Mouse (Mus musculus): ENCODE data around the gene Khdrbs1. TPM values are rescaled to one million over a fixed set of nuclear protein-coding genes. Genes with fewer than 3 reads are reported as not detected.
A peak's percentile ranks its signal among the peaks of the same experiment; 100 is the strongest.
"Not testable (repeated sequence)": the region's sequence is repeated elsewhere in the genome, so short reads cannot be mapped to it uniquely, and the experiment has no call there.

Khdrbs1 gene
- polyA plus RNA-seq, 1 experiment from 2014 or later: 154 TPM

- no peaks in the 10 kb centered on the region for H3K27me3 ChIP-seq (ENCODE audit: control insufficient read depth, insufficient read depth, low read length)
- peaks cover 23% of the 10 kb centered on the region for H3K4me1 ChIP-seq (ENCODE audit: control insufficient read depth, insufficient read depth, low read length)
- peak; percentile 95 for DNase-seq
- WGBS: 2% methylated on average over 11 of the region's 11 CpGs
- H3K9ac ChIP-seq (replicated peaks; ENCODE audit: low read length): peak overlapping the region; percentile 34
- H3K27ac ChIP-seq (replicated peaks; ENCODE audit: low read depth, low read length): peak overlapping the region; percentile 85
- no peaks in the 10 kb centered on the region for H3K9me3 ChIP-seq (ENCODE audit: control insufficient read depth, low read length)
- ATAC-seq (ENCODE audit: low FRiP score, low TSS enrichment): peak; percentile 84
- peak overlapping the region; percentile 31 for H3K4me2 ChIP-seq (ENCODE audit: low read length)
- peaks cover 39% of the 10 kb centered on the region for H3K36me3 ChIP-seq (ENCODE audit: control insufficient read depth, insufficient read depth, low read length)
- 0 out of 2 replicates have a peak overlapping the region, but pooled peaks have one; percentile 3 for H3K4me3 ChIP-seq (replicated peaks; ENCODE audit: low read depth, low read length)
Measured at GRCm38 (mm10) chr4:129702454-129702853, 39.6 kb downstream of the Khdrbs1 start.

- Histone ChIP-seq H3K4me1 (ENCODE audit: control insufficient read depth, insufficient read depth, low read length) (peaks cover 26% of the 10 kb centered on the region), H3K36me3 (ENCODE audit: control insufficient read depth, insufficient read depth, low read length) (peaks cover 36% of the 10 kb centered on the region), H3K9ac (replicated peaks; ENCODE audit: low read length) (peak overlapping the region; percentile 34), H3K27me3 (ENCODE audit: control insufficient read depth, insufficient read depth, low read length) (no peaks in the 10 kb centered on the region), H3K27ac (replicated peaks; ENCODE audit: low read depth, low read length) (peak overlapping the region; percentile 85), H3K4me3 (replicated peaks; ENCODE audit: low read depth, low read length) (0 out of 2 replicates have a peak overlapping the region, but pooled peaks have one; percentile 3), H3K9me3 (ENCODE audit: control insufficient read depth, low read length) (no peaks in the 10 kb centered on the region), H3K4me2 (ENCODE audit: low read length) (peak overlapping the region; percentile 31)
- DNase-seq (peak; percentile 95), ATAC-seq (ENCODE audit: low FRiP score, low TSS enrichment) (peak; percentile 14)
- 45% methylated on average over 17 of the region's 17 CpGs for WGBS
Measured at GRCm38 (mm10) chr4:129701503-129702377, 40.4 kb downstream of the Khdrbs1 start.

GRCm38 (mm10) chr4:129700661-129701060 is 41.4 kb downstream of the Khdrbs1 start:
- peak overlapping the region; percentile 54 for H3K27ac ChIP-seq (replicated peaks; ENCODE audit: low read depth, low read length)
- not testable (repeated sequence) for DNase-seq
- 93% methylated on average over 6 of the region's 6 CpGs for WGBS

GRCm38 (mm10) chr4:129700216-129700615 is 41.9 kb downstream of the Khdrbs1 start:
- H3K4me1 ChIP-seq (ENCODE audit: control insufficient read depth, insufficient read depth, low read length): peaks cover 31% of the 10 kb centered on the region
- DNase-seq (no peak), ATAC-seq (ENCODE audit: low FRiP score, low TSS enrichment) (no peak)
- WGBS: 89% methylated on average over 1 of the region's 1 CpGs
- H3K9ac ChIP-seq (replicated peaks; ENCODE audit: low read length): no peak overlapping the region
- peaks cover 22% of the 10 kb centered on the region for H3K36me3 ChIP-seq (ENCODE audit: control insufficient read depth, insufficient read depth, low read length)
- H3K4me3 ChIP-seq (replicated peaks; ENCODE audit: low read depth, low read length): no peak overlapping the region
- no peak overlapping the region for H3K4me2 ChIP-seq (ENCODE audit: low read length)
- H3K27me3 ChIP-seq (ENCODE audit: control insufficient read depth, insufficient read depth, low read length): no peaks in the 10 kb centered on the region
- H3K9me3 ChIP-seq (ENCODE audit: control insufficient read depth, low read length): no peaks in the 10 kb centered on the region
- no peak overlapping the region for H3K27ac ChIP-seq (replicated peaks; ENCODE audit: low read depth, low read length)

More at GRCm38 (mm10) chr4:129700661-129701060, 41.4 kb downstream of the Khdrbs1 start:
- H3K9ac ChIP-seq (replicated peaks; ENCODE audit: low read length); H3K9me3 ChIP-seq (ENCODE audit: control insufficient read depth, low read length); H3K4me3 ChIP-seq (replicated peaks; ENCODE audit: low read depth, low read length); H3K4me2 ChIP-seq (ENCODE audit: low read length); ATAC-seq (ENCODE audit: low FRiP score, low TSS enrichment); H3K27me3 ChIP-seq (ENCODE audit: control insufficient read depth, insufficient read depth, low read length): not testable (repeated sequence)
- Histone ChIP-seq H3K36me3 (ENCODE audit: control insufficient read depth, insufficient read depth, low read length) (peaks cover 26% of the 10 kb centered on the region), H3K4me1 (ENCODE audit: control insufficient read depth, insufficient read depth, low read length) (peaks cover 26% of the 10 kb centered on the region)

DNA sequence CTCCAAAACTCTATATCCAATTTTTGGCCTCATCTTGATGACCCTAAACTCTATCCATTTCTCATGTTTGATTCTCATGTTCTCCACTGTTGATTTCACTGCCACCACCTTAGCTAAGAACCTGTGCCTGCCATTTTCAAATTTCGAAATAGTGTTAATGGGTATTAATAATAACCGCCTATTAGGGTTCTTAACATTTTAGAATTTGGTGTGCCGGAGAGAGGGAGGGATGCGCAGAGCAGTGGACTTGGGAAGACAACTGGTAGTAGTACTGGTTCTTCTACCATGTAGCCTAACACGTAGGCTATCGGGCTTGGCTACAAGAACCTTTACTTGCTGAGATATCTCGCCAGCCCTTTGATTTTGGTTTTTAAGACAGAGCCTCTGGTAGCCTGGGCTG is 44.9 kb downstream of the Khdrbs1 start:
- peaks cover 21% of the 10 kb centered on the region for H3K36me3 ChIP-seq (ENCODE audit: control insufficient read depth, insufficient read depth, low read length)
- H3K27me3 ChIP-seq (ENCODE audit: control insufficient read depth, insufficient read depth, low read length): no peaks in the 10 kb centered on the region
- H3K4me1 ChIP-seq (ENCODE audit: control insufficient read depth, insufficient read depth, low read length): peaks cover 22% of the 10 kb centered on the region
- no peaks in the 10 kb centered on the region for H3K9me3 ChIP-seq (ENCODE audit: control insufficient read depth, low read length)
- 81% methylated on average over 7 of the region's 7 CpGs for WGBS
- ATAC-seq (ENCODE audit: low FRiP score, low TSS enrichment): no peak
- peak overlapping the region; percentile 73 for H3K9ac ChIP-seq (replicated peaks; ENCODE audit: low read length)
- H3K27ac ChIP-seq (replicated peaks; ENCODE audit: low read depth, low read length): peak overlapping the region; percentile 98
- DNase-seq: peak; percentile 49
- H3K4me3 ChIP-seq (replicated peaks; ENCODE audit: low read depth, low read length): peak overlapping the region; percentile 65
- peak overlapping the region; percentile 66 for H3K4me2 ChIP-seq (ENCODE audit: low read length)

DNA sequence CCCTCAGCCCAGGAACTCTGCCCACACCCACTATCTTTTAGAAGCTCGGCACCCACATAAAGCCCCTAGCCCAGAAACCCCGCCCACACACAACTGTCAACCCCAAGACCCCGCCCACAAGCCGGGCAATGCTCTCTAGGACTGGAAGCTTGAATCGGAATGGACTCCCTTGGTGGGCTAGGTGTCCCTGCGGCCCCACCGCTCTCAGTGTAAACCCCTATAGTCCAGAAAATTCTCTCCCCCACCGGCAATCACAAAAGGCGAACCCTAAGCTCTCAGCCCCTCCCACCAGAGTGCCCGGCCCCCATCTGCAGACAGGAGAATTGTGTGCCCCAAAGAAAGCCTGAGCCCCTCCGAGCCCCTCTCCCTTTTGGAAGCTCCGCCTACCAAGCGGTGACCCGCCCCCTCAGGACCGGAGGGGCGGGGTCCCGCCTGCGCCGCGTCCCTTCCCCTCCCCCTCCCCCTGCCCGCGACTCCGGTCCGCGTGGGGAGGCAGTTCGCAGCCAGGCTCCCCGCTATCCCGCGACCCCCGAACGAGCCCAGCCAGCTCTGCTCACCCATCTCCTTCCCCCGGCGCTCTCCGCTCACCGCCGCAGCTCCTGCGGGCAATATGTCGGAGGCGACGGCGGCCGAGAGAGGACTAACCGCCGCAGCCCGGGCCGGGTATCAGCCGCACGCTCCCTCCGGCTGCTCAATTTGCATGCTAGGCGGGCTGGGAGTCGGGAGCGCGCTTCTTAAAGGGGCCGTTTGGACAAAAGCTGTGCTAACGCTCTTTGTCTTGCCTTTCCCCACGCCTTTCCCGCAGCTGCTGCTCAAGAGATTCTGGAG is 45.7 kb downstream of the Khdrbs1 start, which contains the start of gene Tmem39b:
Gene Tmem39b, minus strand, starts transcription at position 681 of the 828 bp plus-strand sequence.
- peak; percentile 97 for DNase-seq
- Histone ChIP-seq H3K4me1 (ENCODE audit: control insufficient read depth, insufficient read depth, low read length) (peaks cover 15% of the 10 kb centered on the region), H3K27ac (replicated peaks; ENCODE audit: low read depth, low read length) (peak within 1 kb of the TSS; percentile 98), H3K4me3 (replicated peaks; ENCODE audit: low read depth, low read length) (peak within 1 kb of the TSS; percentile 65), H3K9me3 (ENCODE audit: control insufficient read depth, low read length) (no peaks in the 10 kb centered on the region), H3K4me2 (ENCODE audit: low read length) (peak within 1 kb of the TSS; percentile 66), H3K9ac (replicated peaks; ENCODE audit: low read length) (peak within 1 kb of the TSS; percentile 73), H3K27me3 (ENCODE audit: control insufficient read depth, insufficient read depth, low read length) (no peaks in the 10 kb centered on the region), H3K36me3 (ENCODE audit: control insufficient read depth, insufficient read depth, low read length) (peaks cover 29% of the 10 kb centered on the region)
- ATAC-seq (ENCODE audit: low FRiP score, low TSS enrichment): peak; percentile 89
- WGBS: under 1% methylated on average over 57 of the region's 57 CpGs

DNA sequence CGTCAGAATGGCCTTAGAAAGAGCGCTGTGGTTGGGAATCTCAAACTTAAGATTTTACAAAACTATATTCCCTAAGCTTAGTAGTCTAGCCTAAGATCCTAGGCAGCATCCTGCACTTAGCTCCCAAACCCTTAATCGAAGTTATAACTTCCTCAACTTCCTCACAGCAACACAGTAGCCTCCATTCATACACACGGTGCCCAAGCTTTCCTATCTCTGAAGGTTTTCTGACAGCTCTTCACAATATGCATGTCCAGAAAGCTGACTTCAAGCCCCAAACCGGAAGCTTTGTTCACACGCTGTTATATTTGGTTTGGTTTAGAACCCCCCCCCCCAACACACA is 46.3 kb downstream of the Khdrbs1 start:
- Histone ChIP-seq H3K27me3 (ENCODE audit: control insufficient read depth, insufficient read depth, low read length) (no peaks in the 10 kb centered on the region), H3K27ac (replicated peaks; ENCODE audit: low read depth, low read length) (peak overlapping the region; percentile 98), H3K4me1 (ENCODE audit: control insufficient read depth, insufficient read depth, low read length) (peaks cover 15% of the 10 kb centered on the region), H3K9me3 (ENCODE audit: control insufficient read depth, low read length) (no peaks in the 10 kb centered on the region), H3K36me3 (ENCODE audit: control insufficient read depth, insufficient read depth, low read length) (peaks cover 33% of the 10 kb centered on the region), H3K9ac (replicated peaks; ENCODE audit: low read length) (peak overlapping the region; percentile 73), H3K4me2 (ENCODE audit: low read length) (peak overlapping the region; percentile 65), H3K4me3 (replicated peaks; ENCODE audit: low read depth, low read length) (peak overlapping the region; percentile 65)
- 25% methylated on average over 6 of the region's 6 CpGs for WGBS
- ATAC-seq (ENCODE audit: low FRiP score, low TSS enrichment) (no peak), DNase-seq (no peak)

DNA sequence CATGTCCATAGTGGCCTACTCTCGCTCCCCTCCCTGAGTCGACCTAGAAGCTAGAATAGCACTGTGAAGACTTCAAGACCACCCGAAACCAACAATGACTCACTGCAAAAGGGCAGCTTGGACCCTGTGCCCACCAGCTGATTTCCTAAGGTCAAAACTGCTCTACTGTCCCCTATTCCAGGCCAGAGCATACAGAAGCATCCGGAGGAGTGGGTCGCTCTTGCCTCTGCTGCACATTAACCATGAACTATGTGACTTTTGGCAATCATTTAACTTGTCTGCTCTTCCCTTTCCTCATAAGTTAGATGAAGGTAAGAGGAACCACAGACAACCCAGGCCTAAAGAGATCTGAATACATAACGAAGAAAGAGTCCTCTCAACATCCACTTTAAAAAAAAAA is 57.6 kb downstream of the Khdrbs1 start:
- H3K36me3 ChIP-seq (ENCODE audit: control insufficient read depth, insufficient read depth, low read length): peaks cover 96% of the 10 kb centered on the region

More for the DNA sequence above, 57.6 kb downstream of the Khdrbs1 start:
- Histone ChIP-seq H3K27ac (replicated peaks; ENCODE audit: low read depth, low read length) (no peak overlapping the region), H3K4me1 (ENCODE audit: control insufficient read depth, insufficient read depth, low read length) (no peaks in the 10 kb centered on the region), H3K4me2 (ENCODE audit: low read length) (no peak overlapping the region), H3K9me3 (ENCODE audit: control insufficient read depth, low read length) (no peaks in the 10 kb centered on the region), H3K4me3 (replicated peaks; ENCODE audit: low read depth, low read length) (no peak overlapping the region), H3K27me3 (ENCODE audit: control insufficient read depth, insufficient read depth, low read length) (no peaks in the 10 kb centered on the region), H3K9ac (replicated peaks; ENCODE audit: low read length) (no peak overlapping the region)
- 92% methylated on average over 6 of the region's 6 CpGs for WGBS
- ATAC-seq (ENCODE audit: low FRiP score, low TSS enrichment) (no peak), DNase-seq (no peak)

Measured in midbrain, embryonic 14.5 days (tissue).